Mouse (Mus musculus) CD4-positive, CD25-positive, alpha-beta regulatory T cell, adult 4 months (primary cell): ENCODE data around the gene Rars. TPM values are rescaled to one million over a fixed set of nuclear protein-coding genes. Genes with fewer than 3 reads are reported as not detected.
"Not testable (repeated sequence)": the region's sequence is repeated elsewhere in the genome, so short reads cannot be mapped to it uniquely, and the experiment has no call there.

Source experiments
- ATAC-seq: one replicate; pipeline ENCODE4 v1.8.0; 2017
- polyA plus RNA-seq, 2 experiments: library from polyadenylated mRNA; unstranded; fragments of 100-300 nt; shearing (Covaris generic); gene quantifications; one replicate each; pipeline ENCODE4 v1.2.1; 2017

The Rars gene
- polyA plus RNA-seq, 2 experiments from 2014 or later: 68.2 to 75.9 TPM

- peak; percentile 31 for ATAC-seq
These were observed 4.3 kb upstream of the Rars start for GRCm38 (mm10) chr11:35838345-35839338.

- ATAC-seq: no peak
These were observed 3.1 kb upstream of the Rars start for GRCm38 (mm10) chr11:35837156-35838126.

GRCm38 (mm10) chr11:35833270-35833669, 1.0 kb downstream of the Rars start:
- ATAC-seq: no peak

GRCm38 (mm10) chr11:35832139-35832538, 2.2 kb downstream of the Rars start:
- ATAC-seq: no peak

- no peak for ATAC-seq
These were observed 6.6 kb downstream of the Rars start for GRCm38 (mm10) chr11:35827714-35828113.

- no peak for ATAC-seq
These were observed 18.0 kb downstream of the Rars start for GRCm38 (mm10) chr11:35816316-35816715.

GRCm38 (mm10) chr11:35811458-35811857, 22.8 kb downstream of the Rars start:
- ATAC-seq: no peak

GRCm38 (mm10) chr11:35801332-35801731, 33.0 kb downstream of the Rars start:
- ATAC-seq: no peak

GRCm38 (mm10) chr11:35798874-35799273, 35.4 kb downstream of the Rars start, which contains the start of gene Fbll1:
Gene Fbll1, minus strand, starts transcription at chr11:35798884.
- no peak for ATAC-seq

GRCm38 (mm10) chr11:35798495-35798820, 35.8 kb downstream of the Rars start:
- ATAC-seq: no peak

GRCm38 (mm10) chr11:35797751-35798494, 36.4 kb downstream of the Rars start:
- no peak for ATAC-seq

- ATAC-seq: not testable (repeated sequence)
These were observed 41.5 kb downstream of the Rars start for GRCm38 (mm10) chr11:35792800-35793199.

GRCm38 (mm10) chr11:35788443-35788842, 45.9 kb downstream of the Rars start:
- ATAC-seq: no peak

GRCm38 (mm10) chr11:35784537-35784936, 49.8 kb downstream of the Rars start:
- no peak for ATAC-seq

- no peak for ATAC-seq
These were observed 50.3 kb downstream of the Rars start for GRCm38 (mm10) chr11:35784002-35784401.

GRCm38 (mm10) chr11:35783038-35783437, 51.3 kb downstream of the Rars start:
- no peak for ATAC-seq

- ATAC-seq: no peak
These were observed 51.9 kb downstream of the Rars start for GRCm38 (mm10) chr11:35782444-35782843.

GRCm38 (mm10) chr11:35780336-35780735, 54.0 kb downstream of the Rars start:
- no peak for ATAC-seq

GRCm38 (mm10) chr11:35776452-35776851, 57.9 kb downstream of the Rars start:
- no peak for ATAC-seq

GRCm38 (mm10) chr11:35775606-35776005, 58.7 kb downstream of the Rars start:
- ATAC-seq: no peak

- ATAC-seq: no peak
These were observed 63.4 kb downstream of the Rars start for GRCm38 (mm10) chr11:35770741-35771504.
